Mouse (Mus musculus) kidney, adult 2 months (tissue): Measurements from ENCODE around the gene Ubn1. TPM values are rescaled to one million over a fixed set of nuclear protein-coding genes. Genes with fewer than 3 reads are reported as not detected.

Source experiments
- DNase-seq: peaks from one replicate; pipeline ENCODE4 v3.0.0; 2021
- H3K27ac ChIP-seq: fragments of 200-500 bp; 2 replicates; pipeline ENCODE4 v1.5.1; 2012; ENCODE audit warnings: low read depth, low read length, control low read depth, inconsistent platforms; ENCODE audit not compliant: insufficient read depth
- H3K27me3 ChIP-seq: fragments of 200-500 bp; replicated peaks from 2 replicates; pipeline ENCODE4 v1.6.1; 2012; ENCODE audit warnings: mild to moderate bottlenecking, moderate library complexity, low read length, inconsistent platforms; ENCODE audit not compliant: control insufficient read depth, insufficient read depth
- H3K36me3 ChIP-seq: fragments of 200-500 bp; 2 replicates; pipeline ENCODE4 v1.6.1; 2012; ENCODE audit warnings: mild to moderate bottlenecking, moderate library complexity, low read length, inconsistent platforms; ENCODE audit not compliant: control insufficient read depth, insufficient read depth
- H3K4me1 ChIP-seq: fragments of 200-500 bp; 2 replicates; pipeline ENCODE4 v1.6.1; 2011; ENCODE audit warnings: low read length; ENCODE audit not compliant: control insufficient read depth, insufficient read depth
- H3K4me3 ChIP-seq: fragments of 200-500 bp; 2 replicates; pipeline ENCODE4 v1.5.1; 2011; ENCODE audit warnings: mild to moderate bottlenecking, low read depth, low read length, control low read depth; ENCODE audit not compliant: insufficient read depth
- CTCF ChIP-seq: fragments of 200-500 bp; conservative IDR thresholded peaks from 2 replicates; pipeline ENCODE4 v1.5.1; 2011; ENCODE audit warnings: low read depth, mild to moderate bottlenecking, control low read depth, low read length, moderate library complexity, mixed read lengths; ENCODE audit not compliant: insufficient read depth, insufficient read length
- POLR2A ChIP-seq: fragments of 200-500 bp; IDR thresholded peaks from one replicate; pipeline ENCODE4 v1.6.1; 2011; ENCODE audit warnings: low read depth, low read length, control low read depth
- WGBS: fragments of 180-500 bp; shearing (Covaris S2); methylation state at CpG from one replicate; pipeline ENCODE4 v1.1.7; 2018; 5-methylcytosine and 5-hydroxymethylcytosine counted together
- polyA plus RNA-seq: library from polyadenylated mRNA; depleted of rRNA; stranded (reverse); fragments of >200 nt; gene quantifications from 2 replicates; pipeline ENCODE4 v1.2.3, GENCODE M21; 2012; rRNA removed

The Ubn1 gene
- 22.9 and 28.7 TPM in 2 replicates for polyA plus RNA-seq

DNA sequence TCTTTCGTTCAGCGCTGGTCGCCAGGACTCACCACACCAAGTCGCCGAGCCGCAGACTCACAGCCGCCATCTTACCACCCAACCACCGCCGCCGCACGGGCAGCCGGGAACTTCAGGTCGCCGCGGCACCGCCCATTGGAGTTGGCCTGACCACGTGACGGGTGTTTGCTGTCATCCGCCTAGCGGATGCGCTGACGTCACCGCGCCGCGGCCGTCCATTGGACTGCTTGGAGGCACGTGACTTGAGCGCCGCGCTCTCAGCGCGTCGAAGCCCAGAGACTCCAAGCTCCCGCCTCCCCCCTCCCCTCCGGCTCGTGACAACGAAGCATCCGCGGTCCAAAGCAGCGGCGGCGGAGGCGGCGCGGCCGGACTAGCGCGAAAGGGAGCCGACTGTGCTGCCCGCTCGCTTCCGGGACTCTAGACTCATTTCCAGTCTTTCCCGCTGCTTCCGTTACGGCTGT is at the start of gene Ubn1, which contains the start of gene Glyr1:
Gene Ubn1 (plus strand): TSS at position 284 of the 461 bp plus-strand sequence.
Gene Glyr1 (minus strand): TSS at position 90 of the 461 bp plus-strand sequence.
- WGBS, result 2% methylated on average over 56 of the region's 56 CpGs

DNA sequence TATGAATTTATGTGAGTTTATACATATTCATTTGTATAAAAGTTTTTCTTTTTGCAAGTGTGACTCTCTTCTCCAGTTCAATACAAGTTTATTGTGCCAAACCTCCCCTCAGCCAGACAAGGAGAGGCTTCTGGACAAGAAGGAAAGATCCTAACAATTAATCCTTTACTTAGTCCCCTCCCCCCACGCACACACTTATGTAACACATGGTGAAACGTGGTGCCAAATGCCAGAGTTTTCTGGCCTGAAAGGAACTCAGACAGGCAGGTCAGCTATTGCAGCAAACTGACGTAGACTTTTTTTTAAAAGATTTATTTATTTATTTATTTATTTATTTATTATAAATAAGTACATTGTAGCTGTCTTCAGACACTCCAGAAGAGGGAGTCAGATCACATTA is 49.2 kb upstream of the Ubn1 start:
- H3K27ac ChIP-seq, result no peak overlapping the region
- WGBS, result 35% methylated on average over 3 of the region's 3 CpGs
- peak; percentile 83 for DNase-seq
- no peak overlapping the region for H3K4me3 ChIP-seq
- H3K4me1 ChIP-seq, result peaks cover 6% of the 10 kb centered on the region
- H3K36me3 ChIP-seq, result no peaks in the 10 kb centered on the region
- TF ChIP-seq CTCF (no peak), POLR2A (no peak)
- H3K27me3 ChIP-seq, result no peaks in the 10 kb centered on the region

More for the DNA sequence above, at the start of gene Ubn1, which contains the start of gene Glyr1:
- Histone ChIP-seq H3K27ac (peak within 1 kb of the TSS; percentile 86), H3K36me3 (peaks cover 2% of the 10 kb centered on the region), H3K4me1 (peaks cover 5% of the 10 kb centered on the region; the same call in 1 of the 2 replicates), H3K27me3 (no peaks in the 10 kb centered on the region), H3K4me3 (peak within 1 kb of the TSS; percentile 76)
- peak; percentile 100 for DNase-seq
- TF ChIP-seq CTCF, result no peak
- TF ChIP-seq POLR2A, result peak; percentile 49

GRCm38 (mm10) chr16:5007067-5007466 is 42.8 kb upstream of the Ubn1 start, which contains the start of gene Smim22:
TSS of gene Smim22 (plus strand) at chr16:5007288.
- TF ChIP-seq POLR2A (no peak), CTCF (no peak)
- Histone ChIP-seq H3K36me3 (no peaks in the 10 kb centered on the region), H3K4me3 (peak within 1 kb of the TSS; percentile 48), H3K27me3 (no peaks in the 10 kb centered on the region), H3K4me1 (peaks cover 8% of the 10 kb centered on the region), H3K27ac (peak within 1 kb of the TSS; percentile 76)
- 38% methylated on average over 5 of the region's 5 CpGs for WGBS
- peak; percentile 90 for DNase-seq

DNA sequence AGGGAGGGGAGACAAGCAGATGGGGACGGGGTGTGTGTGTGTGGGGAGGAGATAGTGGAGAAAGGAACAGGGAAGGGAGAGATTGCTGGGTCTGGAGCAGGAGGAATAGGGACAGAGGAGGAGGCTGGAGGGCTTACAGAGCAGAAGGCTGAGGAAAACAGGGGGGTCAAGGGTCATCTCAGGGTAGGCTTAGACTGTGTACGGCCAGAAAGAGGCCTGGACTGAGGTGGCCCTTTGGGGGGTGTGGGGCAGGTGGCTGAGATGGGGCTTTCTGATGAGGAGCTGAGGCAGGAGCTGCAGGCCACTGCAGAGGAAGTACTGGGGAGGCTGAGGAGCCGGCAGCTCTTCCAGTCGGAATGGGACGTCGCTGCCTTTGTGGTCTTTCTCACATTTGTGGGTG is 42.4 kb upstream of the Ubn1 start:
- H3K4me1 ChIP-seq, result peaks cover 12% of the 10 kb centered on the region
- peak; percentile 40 for DNase-seq
- peak overlapping the region; percentile 48 for H3K4me3 ChIP-seq
- WGBS, result 37% methylated on average over 6 of the region's 6 CpGs
- H3K27ac ChIP-seq, result peak overlapping the region; percentile 76
- H3K36me3 ChIP-seq, result no peaks in the 10 kb centered on the region
- H3K27me3 ChIP-seq, result no peaks in the 10 kb centered on the region
- TF ChIP-seq CTCF (no peak), POLR2A (no peak)

DNA sequence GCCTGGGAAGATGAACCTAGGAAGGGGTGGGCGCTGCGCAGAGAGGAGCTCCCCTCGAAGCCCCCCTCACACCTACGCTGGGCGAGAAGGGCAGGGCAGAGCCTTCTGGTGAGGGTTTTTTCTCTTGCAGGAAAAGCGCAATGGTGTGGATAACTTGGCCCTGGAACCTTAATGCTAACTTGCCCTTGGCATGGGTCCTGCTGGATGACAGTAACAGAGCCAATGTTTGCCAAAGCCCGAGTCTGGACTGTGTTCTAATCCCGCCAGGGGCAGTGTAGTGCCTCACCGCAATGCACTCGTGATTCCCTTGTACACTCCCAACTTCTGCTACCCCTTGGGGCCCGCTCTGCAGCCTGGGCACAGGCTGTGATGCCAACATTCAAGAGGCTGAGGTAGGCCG is 41.8 kb upstream of the Ubn1 start:
- H3K36me3 ChIP-seq, result no peaks in the 10 kb centered on the region
- H3K4me1 ChIP-seq, result peaks cover 15% of the 10 kb centered on the region
- H3K27me3 ChIP-seq, result no peaks in the 10 kb centered on the region
- WGBS, result 58% methylated on average over 12 of the region's 12 CpGs
- DNase-seq, result peak; percentile 88
- TF ChIP-seq CTCF (0 out of 2 replicates have a peak, but pooled peaks have one; percentile 17), POLR2A (no peak)
- H3K27ac ChIP-seq, result peak overlapping the region; percentile 76
- H3K4me3 ChIP-seq, result peak overlapping the region; percentile 48; the same call in 1 of the 2 replicates

DNA sequence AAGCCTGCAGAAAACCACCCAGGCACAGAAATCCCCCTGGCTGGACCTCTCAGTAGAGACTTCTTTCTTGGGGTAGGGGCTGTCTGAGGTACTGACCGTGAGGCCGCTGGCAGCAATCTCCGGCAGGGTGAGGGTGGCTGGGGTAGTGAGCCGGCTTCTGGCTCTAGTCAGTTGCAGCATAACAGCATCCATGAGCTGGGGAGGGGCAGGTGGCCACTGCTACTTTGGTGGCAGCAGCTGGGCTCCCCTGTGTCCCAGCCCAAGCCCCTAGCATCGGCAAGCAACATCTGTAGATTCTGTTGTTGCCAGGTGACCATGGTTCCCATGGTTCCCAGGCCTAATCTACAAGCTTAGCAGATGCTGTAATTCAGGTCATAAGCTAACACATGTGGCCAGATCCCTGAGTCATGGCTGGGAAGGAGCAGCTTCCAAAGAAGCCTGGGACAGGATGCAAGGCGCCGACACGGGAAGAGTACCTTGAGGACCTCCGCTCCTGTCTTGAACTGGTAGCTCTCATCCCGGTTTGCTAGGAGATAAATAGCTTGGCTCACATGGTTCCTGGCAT is 39.4 kb upstream of the Ubn1 start:
- no peaks in the 10 kb centered on the region for H3K27me3 ChIP-seq
- H3K4me3 ChIP-seq, result no peak overlapping the region
- H3K27ac ChIP-seq, result no peak overlapping the region
- DNase-seq, result no peak
- 92% methylated on average over 10 of the region's 10 CpGs for WGBS
- H3K36me3 ChIP-seq, result no peaks in the 10 kb centered on the region
- no peak for TF ChIP-seq CTCF
- TF ChIP-seq POLR2A, result no peak
- H3K4me1 ChIP-seq, result peaks cover 15% of the 10 kb centered on the region

GRCm38 (mm10) chr16:5011285-5011684 is 38.6 kb upstream of the Ubn1 start:
- no peaks in the 10 kb centered on the region for H3K36me3 ChIP-seq
- peaks cover 15% of the 10 kb centered on the region for H3K4me1 ChIP-seq
- no peaks in the 10 kb centered on the region for H3K27me3 ChIP-seq
- H3K27ac ChIP-seq, result no peak overlapping the region
- TF ChIP-seq POLR2A, result no peak
- no peak for TF ChIP-seq CTCF
- WGBS, result 78% methylated on average over 7 of the region's 7 CpGs
- no peak for DNase-seq
- H3K4me3 ChIP-seq, result no peak overlapping the region
